Mouse (Mus musculus) CH12.LX (cell line): ENCODE data around the gene Riox1. TPM values are rescaled to one million over a fixed set of nuclear protein-coding genes. Genes with fewer than 3 reads are reported as not detected.

Experiments
- DNase-seq: peaks from one replicate; pipeline ENCODE4 v3.0.0-alpha.2; 2013; ENCODE audit errors: extremely low read depth
- H3K27ac ChIP-seq: 2 replicates; pipeline ENCODE4 v1.5.1; 2012; ENCODE audit warnings: low read depth, mild to moderate bottlenecking, control low read depth, moderate library complexity; ENCODE audit not compliant: insufficient read depth
- H3K27me3 ChIP-seq: replicated peaks from 2 replicates; pipeline ENCODE3; 2012; ENCODE audit warnings: inconsistent platforms
- H3K36me3 ChIP-seq, 2 experiments: replicated peaks in 1 of 2; 2 replicates each; pipeline versions ENCODE3 to v1.6.1; 2012; ENCODE audit warnings: inconsistent platforms in 1 of 2, low read length in 1 of 2, mild to moderate bottlenecking in 1 of 2, mixed read lengths in 1 of 2, moderate library complexity in 1 of 2; ENCODE audit not compliant: control insufficient read depth in 1 of 2, insufficient read depth in 1 of 2
- H3K4me1 ChIP-seq, 2 experiments: 2 replicates each; pipeline ENCODE4 v1.6.1; 2012; ENCODE audit warnings: inconsistent platforms in 1 of 2, moderate library complexity in 1 of 2; ENCODE audit not compliant: insufficient read depth in 2 of 2, control insufficient read depth in 1 of 2
- H3K4me2 ChIP-seq: 2 replicates; pipeline ENCODE4 v1.6.1; 2012; ENCODE audit warnings: low read depth, mild to moderate bottlenecking, control low read depth; ENCODE audit not compliant: poor library complexity, insufficient read depth, severe bottlenecking
- H3K4me3 ChIP-seq, 3 experiments: fragments of 150-350 bp in 1 of 3; sonication (generic) in 1 of 3; replicated peaks in 1 of 3; 2 replicates each; pipeline versions ENCODE3 to v1.5.1; 2011 to 2012; ENCODE audit warnings: low read depth in 2 of 3, low read length in 2 of 3, mild to moderate bottlenecking in 2 of 3, moderate library complexity in 2 of 3, control low read depth in 1 of 3, improper control_type of control experiment in 1 of 3, inconsistent platforms in 1 of 3, mixed read lengths in 1 of 3; ENCODE audit not compliant: poor library complexity in 1 of 3
- H3K79me2 ChIP-seq: replicated peaks from 2 replicates; pipeline ENCODE4 v1.6.1; 2012; ENCODE audit warnings: mild to moderate bottlenecking, moderate library complexity; ENCODE audit not compliant: control insufficient read depth, poor library complexity, insufficient read depth, severe bottlenecking; ENCODE audit errors: extremely low read depth
- H3K9ac ChIP-seq: 2 replicates; pipeline ENCODE4 v1.6.1; 2012; ENCODE audit warnings: low read depth, mild to moderate bottlenecking, control low read depth, moderate library complexity; ENCODE audit not compliant: insufficient read depth
- H3K9me3 ChIP-seq: replicated peaks from 2 replicates; pipeline ENCODE3; 2012; ENCODE audit warnings: low read length, inconsistent platforms, mixed read lengths
- CHD2 ChIP-seq: IDR thresholded peaks from 2 replicates; pipeline ENCODE4 v1.6.1; 2011; ENCODE audit warnings: low read length, improper control_type of control experiment
- CTCF ChIP-seq, 2 experiments: IDR thresholded peaks in 1 of 2; conservative IDR thresholded peaks in 1 of 2; 2 replicates each; pipeline ENCODE4 v1.5.1; 2011 to 2012; ENCODE audit warnings: low read depth in 2 of 2, low read length in 2 of 2, improper control_type of control experiment in 1 of 2, inconsistent platforms in 1 of 2, mild to moderate bottlenecking in 1 of 2, moderate library complexity in 1 of 2
- EP300 ChIP-seq: IDR thresholded peaks from 2 replicates; pipeline ENCODE4 v1.6.1; 2011; ENCODE audit warnings: low read length, improper control_type of control experiment
- ETS1 ChIP-seq: conservative IDR thresholded peaks from 2 replicates; pipeline ENCODE4 v1.6.1; 2012; ENCODE audit warnings: low read depth, mild to moderate bottlenecking, inconsistent platforms, low read length, improper control_type of control experiment, moderate library complexity
- IRF4 ChIP-seq: IDR thresholded peaks from 2 replicates; pipeline ENCODE4 v1.6.1; 2014; ENCODE audit warnings: low read depth, mild to moderate bottlenecking, inconsistent platforms, low read length, improper control_type of control experiment
- MAFK ChIP-seq: IDR thresholded peaks from 2 replicates; pipeline ENCODE4 v1.6.1; 2011; ENCODE audit warnings: low read length, improper control_type of control experiment; ENCODE audit not compliant: insufficient replicate concordance
- MAX ChIP-seq: IDR thresholded peaks from 2 replicates; pipeline ENCODE4 v1.6.1; 2011; ENCODE audit warnings: low read length, improper control_type of control experiment
- MAZ ChIP-seq: IDR thresholded peaks from 2 replicates; pipeline ENCODE4 v1.6.1; 2012; ENCODE audit warnings: low read depth, mild to moderate bottlenecking, inconsistent platforms, low read length, improper control_type of control experiment, moderate library complexity
- NELFE ChIP-seq: IDR thresholded peaks from 2 replicates; pipeline ENCODE4 v1.6.1; 2011; ENCODE audit warnings: low read depth, low read length, improper control_type of control experiment
- NRF1 ChIP-seq: IDR thresholded peaks from 2 replicates; pipeline ENCODE4 v1.6.1; 2014; ENCODE audit warnings: low read depth, mild to moderate bottlenecking, inconsistent platforms, low read length, improper control_type of control experiment, moderate library complexity
- PAX5 ChIP-seq: IDR thresholded peaks from 2 replicates; pipeline ENCODE4 v1.6.1; 2012; ENCODE audit warnings: low read length, inconsistent platforms, mixed read lengths
- SMC3 ChIP-seq: IDR thresholded peaks from 2 replicates; pipeline ENCODE4 v1.6.1; 2011; ENCODE audit warnings: low read depth, low read length, improper control_type of control experiment
- TCF12 ChIP-seq: IDR thresholded peaks from 2 replicates; pipeline ENCODE4 v1.6.1; 2014; ENCODE audit warnings: low read depth, mild to moderate bottlenecking, inconsistent platforms, low read length, improper control_type of control experiment
- USF1 ChIP-seq: IDR thresholded peaks from 2 replicates; pipeline ENCODE4 v1.6.1; 2014; ENCODE audit warnings: low read depth, mild to moderate bottlenecking, inconsistent platforms, low read length, improper control_type of control experiment
- USF2 ChIP-seq: conservative IDR thresholded peaks from 2 replicates; pipeline ENCODE4 v1.6.1; 2011; ENCODE audit warnings: low read depth, low read length, improper control_type of control experiment
- ZKSCAN1 ChIP-seq: IDR thresholded peaks from 2 replicates; pipeline ENCODE4 v1.6.1; 2012; ENCODE audit warnings: low read depth, inconsistent platforms, low read length, improper control_type of control experiment, borderline replicate concordance
- dilution Hi-C: fragments of 300-500 bp; cut with MboI; formaldehyde crosslinking; loops from 2 replicates; pipeline ENCODE4 v1.14.3; 2020; ENCODE audit warnings: low sequenced_read_pairs; ENCODE audit not compliant: extremely low pct_unique_long_range_greater_than_20kb, extremely low pct_ligation_motif_present
- in situ Hi-C: fragments of 300-500 bp; cut with MboI; formaldehyde crosslinking; loops from 3 replicates; pipeline ENCODE4 v1.14.3; 2019; ENCODE audit warnings: low sequenced_read_pairs, low pct_ligation_motif_present, low pct_unique_long_range_greater_than_20kb, mixed read lengths
- polyA plus RNA-seq: library from polyadenylated mRNA; unstranded; fragments of >175 nt; gene quantifications from 2 replicates; pipeline ENCODE4 v1.2.1, GENCODE M21; 2012; ENCODE audit warnings: low read depth; ENCODE audit not compliant: insufficient read length
- total RNA-seq, 2 experiments: library from RNA; depleted of rRNA; stranded (reverse); fragments of 300-350 nt in 1 of 2; fragments of >200 nt in 1 of 2; gene quantifications; 2 replicates each; pipeline ENCODE4 v1.2.3; 2012 to 2014

The Riox1 gene
- total and polyA plus RNA-seq, 3 experiments = 29.5 to 34.3 (median 31.9) TPM

- no peak overlapping the region for H3K27ac ChIP-seq
- no peak overlapping the region for H3K4me3 ChIP-seq
- peaks cover 0 to 16% of the 10 kb centered on the region in 2 experiments; a peak in 2 of 4 replicates for H3K4me1 ChIP-seq
- H3K27me3 ChIP-seq = no peaks in the 10 kb centered on the region
- H3K36me3 ChIP-seq = no peaks in the 10 kb centered on the region
- peaks cover 14% of the 10 kb centered on the region for H3K9me3 ChIP-seq
- H3K79me2 ChIP-seq = no peaks in the 10 kb centered on the region
- H3K9ac ChIP-seq = no peak overlapping the region
- no peak overlapping the region for H3K4me2 ChIP-seq
- in situ Hi-C loops (no loop called here), dilution Hi-C loops (no loop called here)
- TF ChIP-seq IRF4 (no peak), PAX5 (no peak), CHD2 (no peak), MAZ (no peak), SMC3 (no peak), EP300 (no peak), NELFE (no peak), MAX (no peak), TCF12 (no peak), USF2 (no peak), ETS1 (no peak), NRF1 (no peak), MAFK (no peak), USF1 (no peak), ZKSCAN1 (no peak), CTCF (conservative IDR thresholded peaks at IDR 0.05 in 1 of 2, IDR thresholded peaks at IDR 0.05 in 1 of 2; ENCODE audit: low read depth in 2 of 2, low read length in 2 of 2) (no peak)
- TF ChIP-seq, all 38 proteins: peak for 0
- DNase-seq = no peak
These were observed 50.0 kb downstream of the Riox1 start for GRCm38 (mm10) chr12:84000418-84000817.

Other genes with a start within 250 kb of the Riox1 start
- 0.17 and 0.51 TPM in 2 replicates for gene Papln, start 187.0 kb upstream of the Riox1 start, total RNA-seq (2012; rRNA removed)
- not detected in 2 replicates for gene Papln, start 187.0 kb upstream of the Riox1 start, total RNA-seq (2014; rRNA removed)
- 0.07 and 0.09 TPM in 2 replicates for gene Papln, start 187.0 kb upstream of the Riox1 start, polyA plus RNA-seq
- 5.7 and 6.2 TPM in 2 replicates for gene Numb, start 28.7 kb upstream of the Riox1 start, total RNA-seq (2012; rRNA removed)
- gene Numb, start 28.7 kb upstream of the Riox1 start, total RNA-seq (2014; rRNA removed) = 5.0 and 5.3 TPM in 2 replicates
- gene Numb, start 28.7 kb upstream of the Riox1 start, polyA plus RNA-seq = 5.7 and 6.9 TPM in 2 replicates
- not detected in 2 replicates for gene Heatr4, start 34.2 kb downstream of the Riox1 start, total RNA-seq (2012; rRNA removed)
- gene Heatr4, start 34.2 kb downstream of the Riox1 start, total RNA-seq (2014; rRNA removed) = not detected in 2 replicates
- 0.08 TPM in 1 of 2 replicates, not detected in the other for gene Heatr4, start 34.2 kb downstream of the Riox1 start, polyA plus RNA-seq
- gene Acot2, start 37.3 kb downstream of the Riox1 start, total RNA-seq (2012; rRNA removed) = 10.2 and 13.2 TPM in 2 replicates
- 9.7 and 9.8 TPM in 2 replicates for gene Acot2, start 37.3 kb downstream of the Riox1 start, total RNA-seq (2014; rRNA removed)
- gene Acot2, start 37.3 kb downstream of the Riox1 start, polyA plus RNA-seq = 6.6 and 7.2 TPM in 2 replicates
- gene Acot1, start 58.9 kb downstream of the Riox1 start, total RNA-seq (2012; rRNA removed) = 0.42 TPM in 1 of 2 replicates, not detected in the other
- gene Acot1, start 58.9 kb downstream of the Riox1 start, total RNA-seq (2014; rRNA removed) = not detected in 2 replicates
- gene Acot1, start 58.9 kb downstream of the Riox1 start, polyA plus RNA-seq = not detected in 2 replicates
- gene Acot4, start 87.8 kb downstream of the Riox1 start, total RNA-seq (2012; rRNA removed) = not detected in 2 replicates
- gene Acot4, start 87.8 kb downstream of the Riox1 start, total RNA-seq (2014; rRNA removed) = not detected in 2 replicates
- not detected in 2 replicates for gene Acot4, start 87.8 kb downstream of the Riox1 start, polyA plus RNA-seq
- gene Gm49366, start 88.3 kb downstream of the Riox1 start, total RNA-seq (2012; rRNA removed) = not detected in 2 replicates
- not detected in 2 replicates for gene Gm49366, start 88.3 kb downstream of the Riox1 start, total RNA-seq (2014; rRNA removed)
- gene Gm49366, start 88.3 kb downstream of the Riox1 start, polyA plus RNA-seq = not detected in 2 replicates
- gene Acot3, start 101.5 kb downstream of the Riox1 start, total RNA-seq (2012; rRNA removed) = not detected in 2 replicates
- gene Acot3, start 101.5 kb downstream of the Riox1 start, total RNA-seq (2014; rRNA removed) = not detected in 2 replicates
- gene Acot3, start 101.5 kb downstream of the Riox1 start, polyA plus RNA-seq = not detected in 2 replicates
- not detected in 2 replicates for gene Acot5, start 118.7 kb downstream of the Riox1 start, total RNA-seq (2012; rRNA removed)
- gene Acot5, start 118.7 kb downstream of the Riox1 start, total RNA-seq (2014; rRNA removed) = not detected in 2 replicates
- not detected in 2 replicates for gene Acot5, start 118.7 kb downstream of the Riox1 start, polyA plus RNA-seq
- gene Acot6, start 150.0 kb downstream of the Riox1 start, total RNA-seq (2012; rRNA removed) = 0.04 TPM in 1 of 2 replicates, not detected in the other
- 0.08 and 0.11 TPM in 2 replicates for gene Acot6, start 150.0 kb downstream of the Riox1 start, total RNA-seq (2014; rRNA removed)
- gene Acot6, start 150.0 kb downstream of the Riox1 start, polyA plus RNA-seq = not detected in 2 replicates
- gene Dnal1, start 163.8 kb downstream of the Riox1 start, total RNA-seq (2012; rRNA removed) = 1.4 and 1.6 TPM in 2 replicates
- 0.84 and 1.7 TPM in 2 replicates for gene Dnal1, start 163.8 kb downstream of the Riox1 start, total RNA-seq (2014; rRNA removed)
- 2.1 and 2.9 TPM in 2 replicates for gene Dnal1, start 163.8 kb downstream of the Riox1 start, polyA plus RNA-seq
- gene Pnma1, start 197.9 kb downstream of the Riox1 start, total RNA-seq (2012; rRNA removed) = 0.13 and 0.21 TPM in 2 replicates
- gene Pnma1, start 197.9 kb downstream of the Riox1 start, total RNA-seq (2014; rRNA removed) = not detected in 2 replicates
- gene Pnma1, start 197.9 kb downstream of the Riox1 start, polyA plus RNA-seq = 0.30 TPM in 2 replicates